Mouse (Mus musculus): ENCODE results near the gene Clec4g. TPM values are rescaled to one million over a fixed set of nuclear protein-coding genes. Genes with fewer than 3 reads are reported as not detected.

The Clec4g gene
- polyA plus RNA-seq, 1 experiment from 2014 or later = not detected

DNA sequence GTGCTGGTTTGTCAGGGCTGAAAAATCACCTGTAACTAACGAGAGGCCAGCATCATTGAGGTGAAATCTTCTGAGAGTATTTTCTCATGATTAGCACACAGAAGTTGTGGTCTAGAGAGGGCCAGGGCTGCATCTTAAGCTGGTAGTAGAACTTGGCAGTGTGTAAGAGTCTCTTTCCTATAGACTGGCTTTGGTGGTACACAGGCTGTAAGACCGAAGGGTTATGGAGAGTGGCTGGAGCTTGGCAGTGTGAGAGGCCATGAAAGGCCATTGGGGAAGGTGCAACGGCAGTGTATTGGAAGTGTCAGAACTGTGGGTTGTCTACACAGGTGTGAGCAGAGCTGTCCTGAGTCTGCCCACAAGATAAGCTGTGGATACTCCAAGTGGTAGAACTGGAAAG is 10.1 kb downstream of the Clec4g start:
- DNase-seq (ENCODE audit: low read depth, low spot score) (no peak), ATAC-seq (no peak)
- H3K27me3 ChIP-seq = peaks cover 46% of the 10 kb centered on the region
- ChIA-PET CTCF (no interaction called here), POLR2A (no interaction called here)
- in situ Hi-C loops (cut with MboI; ENCODE audit: low pct_unique_long_range_greater_than_20kb) = loop anchor here (10.0 to 25.0 kb wide), 2 partner anchors 254 to 652 kb away; no protein-coding TSS in a partner anchor
- no peak for TF ChIP-seq CTCF (IDR thresholded peaks at IDR 0.05)

DNA sequence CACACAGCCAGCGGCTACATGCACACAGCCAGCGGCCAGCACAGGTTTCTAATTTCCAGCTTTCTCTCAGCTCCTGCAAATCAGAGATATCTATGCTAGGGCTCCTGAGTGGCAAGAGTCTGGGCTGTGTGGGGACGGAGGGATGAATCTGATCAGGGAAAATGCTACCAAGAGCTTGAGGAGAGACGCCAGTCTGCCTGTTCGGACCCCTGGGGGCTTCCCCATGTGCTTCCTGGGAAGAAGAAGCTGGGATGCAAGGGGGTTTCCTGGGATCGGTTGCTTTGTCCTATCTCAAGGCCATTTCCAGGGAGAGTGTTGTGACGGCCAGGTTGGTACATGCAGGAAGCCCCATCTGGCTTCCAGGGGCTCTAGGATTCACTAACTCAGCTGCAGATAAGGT is 12.8 kb downstream of the Clec4g start:
- peaks cover 57% of the 10 kb centered on the region for H3K27me3 ChIP-seq
- TF ChIP-seq CTCF (IDR thresholded peaks at IDR 0.05) = no peak
- in situ Hi-C loops (cut with MboI; ENCODE audit: low pct_unique_long_range_greater_than_20kb) = loop anchor here (10.0 to 25.0 kb wide), 2 partner anchors 417 to 655 kb away; no protein-coding TSS in a partner anchor
- DNase-seq (ENCODE audit: low read depth, low spot score) = no peak
- no peak for ATAC-seq
- ChIA-PET CTCF (no interaction called here), POLR2A (interaction anchor here (0.6 kb wide), 1 partner anchor 86 kb away, joined by 4 read pairs; the partner anchor contains the start of gene Pet100)

DNA sequence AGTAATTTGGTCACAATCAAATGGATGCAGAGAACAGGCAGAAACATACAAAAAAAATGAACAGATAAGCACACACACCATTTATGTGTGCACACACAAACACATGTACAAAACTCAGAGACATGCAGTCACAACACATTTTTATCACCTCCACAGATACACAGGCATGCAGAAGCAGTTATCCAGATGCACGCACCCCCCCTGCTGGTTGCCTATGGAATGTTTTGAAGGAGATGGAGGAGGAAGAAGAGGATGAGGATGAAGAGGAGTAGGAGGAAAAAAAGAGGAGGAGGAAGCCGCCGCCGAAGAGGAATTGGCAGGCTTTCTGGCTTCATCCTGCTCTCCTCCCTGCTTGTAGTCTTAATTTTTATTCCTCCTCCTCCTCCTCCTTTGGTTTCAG is 14.7 kb downstream of the Clec4g start:
- peak; percentile 54 for TF ChIP-seq CTCF (IDR thresholded peaks at IDR 0.05)
- H3K27me3 ChIP-seq = peaks cover 59% of the 10 kb centered on the region
- ChIA-PET POLR2A (no interaction called here), CTCF (no interaction called here)
- DNase-seq (ENCODE audit: low read depth, low spot score) = no peak
- in situ Hi-C loops (cut with MboI; ENCODE audit: low pct_unique_long_range_greater_than_20kb) = loop anchor here (10.0 to 25.0 kb wide), 2 partner anchors 419 to 657 kb away; no protein-coding TSS in a partner anchor
- no peak for ATAC-seq

DNA sequence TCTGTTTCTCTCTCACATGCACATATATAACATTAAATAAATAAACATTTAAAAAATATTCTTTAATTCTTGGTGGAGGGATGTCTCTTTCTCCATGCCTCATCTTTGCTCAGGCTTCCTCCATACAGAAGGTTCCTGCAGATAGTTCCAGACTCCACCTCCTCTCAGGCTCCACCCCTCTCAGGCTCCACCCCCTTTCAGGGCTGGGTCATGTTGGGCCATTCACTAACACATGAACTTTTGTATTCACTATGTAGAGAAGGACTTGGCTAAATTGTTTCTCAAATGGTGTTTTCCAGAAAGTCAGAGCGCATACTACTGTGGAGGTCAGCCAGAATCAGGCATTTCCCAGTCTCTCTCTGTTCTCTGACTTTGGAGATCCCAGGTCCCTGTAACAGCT is 19.0 kb downstream of the Clec4g start:
- DNase-seq (ENCODE audit: low read depth, low spot score) (no peak), ATAC-seq (no peak)
- no peak for TF ChIP-seq CTCF (IDR thresholded peaks at IDR 0.05)
- POLR2A ChIA-PET = no interaction called here
- peaks cover 53% of the 10 kb centered on the region for H3K27me3 ChIP-seq
- in situ Hi-C loops (cut with MboI; ENCODE audit: low pct_unique_long_range_greater_than_20kb) = loop anchor here (10.0 to 25.0 kb wide), 2 partner anchors 423 to 661 kb away; no protein-coding TSS in a partner anchor
- CTCF ChIA-PET = no interaction called here

DNA sequence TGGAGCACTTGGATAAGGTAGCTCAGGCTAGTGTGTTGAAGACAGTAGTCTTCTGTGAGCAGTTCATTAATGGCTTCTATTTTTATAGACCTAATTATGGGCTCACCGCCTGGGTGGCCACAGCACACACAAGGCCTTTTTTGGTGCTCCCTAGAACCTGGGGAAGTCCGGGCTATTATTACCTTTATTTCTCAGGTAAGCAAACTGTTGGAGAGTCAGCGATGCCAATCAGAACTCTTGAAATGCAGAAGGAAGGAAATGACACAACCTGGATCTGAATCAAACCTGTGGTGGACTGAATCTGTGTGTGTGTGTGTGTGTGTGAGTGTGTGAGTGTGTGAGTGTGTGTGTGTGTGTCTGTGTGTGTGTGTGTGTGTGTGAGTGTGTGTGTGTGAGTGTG is 26.3 kb downstream of the Clec4g start, which contains the start of gene Fcer2a:
Fcer2a (minus strand) TSS at position 55 of the 400 bp plus-strand sequence.
- no peak for TF ChIP-seq CTCF (IDR thresholded peaks at IDR 0.05)
- ChIA-PET POLR2A (no interaction called here), CTCF (no interaction called here)
- in situ Hi-C loops (cut with MboI; ENCODE audit: low pct_unique_long_range_greater_than_20kb) = no loop called here
- ATAC-seq = no peak
- DNase-seq (ENCODE audit: low read depth, low spot score) = no peak
- peaks cover 23% of the 10 kb centered on the region for H3K27me3 ChIP-seq

DNA sequence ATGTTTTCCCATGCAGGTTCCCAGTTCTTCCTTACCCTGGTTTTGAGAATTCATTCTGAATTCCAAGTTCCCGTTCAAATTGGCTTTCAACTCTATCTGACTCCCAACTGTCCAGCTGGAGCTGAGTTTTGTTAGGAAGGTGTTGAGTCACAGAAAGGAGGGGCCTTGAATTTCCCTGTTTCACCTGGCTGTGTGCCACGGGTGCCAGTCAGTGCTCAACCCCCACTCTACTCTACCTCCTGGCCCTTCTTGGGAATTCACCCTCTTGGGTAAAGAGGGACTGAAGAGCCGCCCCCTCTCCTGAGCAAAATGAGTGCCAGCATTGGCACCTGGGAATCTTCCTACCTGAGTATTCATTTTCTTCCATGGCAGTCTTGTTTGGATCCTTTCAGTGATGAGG is 29.7 kb downstream of the Clec4g start:
- in situ Hi-C loops (cut with MboI; ENCODE audit: low pct_unique_long_range_greater_than_20kb) = no loop called here
- ATAC-seq (no peak), DNase-seq (ENCODE audit: low read depth, low spot score) (no peak)
- CTCF ChIA-PET = no interaction called here
- POLR2A ChIA-PET = no interaction called here
- H3K27me3 ChIP-seq = peaks cover 21% of the 10 kb centered on the region
- no peak for TF ChIP-seq CTCF (IDR thresholded peaks at IDR 0.05)

DNA sequence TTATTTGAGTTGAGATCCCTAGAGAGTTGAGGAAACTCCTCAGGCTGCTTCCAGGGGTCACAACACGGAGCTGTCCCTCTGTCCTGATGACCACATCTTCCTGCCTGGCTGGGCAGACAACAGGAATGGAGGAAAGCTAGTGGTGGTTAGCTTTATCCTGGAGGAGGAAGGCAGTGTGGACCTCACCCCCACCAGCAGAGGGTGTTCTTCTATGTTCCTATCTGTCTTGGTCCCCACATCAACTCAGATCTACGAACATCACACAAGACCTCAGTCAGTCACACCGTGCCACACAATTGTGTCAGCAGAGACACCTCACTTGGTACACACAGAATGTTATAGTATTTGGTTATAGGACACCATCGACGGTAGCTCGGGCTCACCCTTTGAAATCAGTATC is 32.9 kb downstream of the Clec4g start:
- in situ Hi-C loops (cut with MboI; ENCODE audit: low pct_unique_long_range_greater_than_20kb) = no loop called here
- H3K27me3 ChIP-seq = peaks cover 17% of the 10 kb centered on the region
- ATAC-seq (no peak), DNase-seq (ENCODE audit: low read depth, low spot score) (no peak)
- no peak for TF ChIP-seq CTCF (IDR thresholded peaks at IDR 0.05)
- ChIA-PET POLR2A (interaction anchor here (0.8 kb wide), 1 partner anchor 17 kb away, joined by 3 read pairs; no protein-coding TSS in a partner anchor), CTCF (no interaction called here)

DNA sequence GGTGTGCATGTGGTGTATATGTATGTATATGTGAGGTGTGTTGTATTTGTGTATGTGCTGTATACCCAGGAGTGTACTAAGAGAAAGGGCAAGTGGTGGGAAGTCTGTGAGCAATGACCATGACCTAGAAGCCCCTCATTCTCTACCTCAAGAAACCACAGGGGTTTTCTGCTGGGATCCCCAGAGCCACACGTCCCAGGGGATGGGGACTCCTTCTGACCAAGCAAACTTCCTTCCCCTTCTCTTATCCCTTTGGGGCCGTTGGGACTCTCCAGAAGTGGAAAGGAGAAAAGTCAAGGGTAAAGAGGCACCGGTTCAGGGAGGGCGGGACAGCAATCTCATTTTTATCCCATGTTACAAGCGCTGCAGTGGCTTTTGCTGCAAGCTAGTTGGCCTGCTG is 35.0 kb downstream of the Clec4g start:
- POLR2A ChIA-PET = no interaction called here
- no peak for ATAC-seq
- in situ Hi-C loops (cut with MboI; ENCODE audit: low pct_unique_long_range_greater_than_20kb) = no loop called here
- DNase-seq (ENCODE audit: low read depth, low spot score) = no peak
- peaks cover 17% of the 10 kb centered on the region for H3K27me3 ChIP-seq
- CTCF ChIA-PET = no interaction called here
- TF ChIP-seq CTCF (IDR thresholded peaks at IDR 0.05) = no peak

DNA sequence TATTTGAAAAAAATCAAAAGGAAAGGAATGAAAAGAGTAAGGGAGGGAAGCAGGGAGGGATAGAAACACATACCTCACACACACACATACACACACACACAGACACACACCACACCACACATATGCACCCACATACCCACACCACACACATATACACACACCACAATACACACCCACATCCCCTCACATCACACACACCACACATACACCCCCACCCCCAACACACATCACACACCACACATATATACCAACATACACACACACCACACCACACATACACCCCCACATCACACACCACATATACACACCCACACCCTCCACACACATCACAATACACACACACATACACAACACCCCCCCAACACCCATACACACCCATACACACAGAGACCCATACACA is 35.9 kb downstream of the Clec4g start:
- ChIA-PET CTCF (no interaction called here), POLR2A (no interaction called here)
- no peak for ATAC-seq
- no peak for DNase-seq (ENCODE audit: low read depth, low spot score)
- in situ Hi-C loops (cut with MboI; ENCODE audit: low pct_unique_long_range_greater_than_20kb) = no loop called here
- H3K27me3 ChIP-seq = peaks cover 10% of the 10 kb centered on the region
- TF ChIP-seq CTCF (IDR thresholded peaks at IDR 0.05) = no peak

DNA sequence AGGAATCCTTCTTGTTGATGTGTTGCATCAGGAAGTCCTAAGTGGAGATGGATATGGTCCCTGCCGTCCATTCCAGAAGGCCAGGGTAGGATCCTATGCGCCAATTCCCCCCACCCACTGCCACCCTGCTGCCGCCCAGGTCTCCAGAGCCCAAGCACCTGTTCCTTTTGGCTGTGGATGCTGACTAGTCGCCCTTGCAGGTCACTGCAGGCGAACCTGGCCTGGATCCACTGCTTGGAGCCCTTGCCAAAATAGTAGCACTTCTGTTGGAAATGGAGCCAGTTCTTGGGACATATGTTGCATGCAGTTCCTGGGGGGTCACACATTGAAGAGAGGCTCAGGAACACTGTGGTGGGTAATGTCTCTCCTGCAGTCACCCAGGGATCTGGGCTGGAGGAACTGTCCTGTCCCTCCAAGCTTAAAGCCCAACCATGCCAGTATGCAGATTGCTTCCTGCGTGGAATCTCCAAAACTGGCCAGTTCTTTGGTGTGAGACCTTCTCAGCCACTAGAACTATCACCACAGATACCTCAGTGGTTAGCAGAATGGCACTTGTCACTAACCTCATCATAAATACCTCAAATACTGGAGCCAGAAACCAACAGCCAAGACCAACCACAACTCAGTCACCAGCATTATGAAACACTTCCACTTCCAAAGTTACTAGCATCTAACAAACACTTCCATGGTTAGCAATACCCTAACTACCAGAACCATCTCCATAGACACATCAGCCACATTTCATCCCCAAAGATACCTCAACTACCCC is 36.9 kb downstream of the Clec4g start:
- peaks cover under 1% of the 10 kb centered on the region for H3K27me3 ChIP-seq
- ChIA-PET CTCF (no interaction called here), POLR2A (no interaction called here)
- ATAC-seq = no peak
- in situ Hi-C loops (cut with MboI; ENCODE audit: low pct_unique_long_range_greater_than_20kb) = no loop called here
- TF ChIP-seq CTCF (IDR thresholded peaks at IDR 0.05) = no peak
- DNase-seq (ENCODE audit: low read depth, low spot score) = no peak

DNA sequence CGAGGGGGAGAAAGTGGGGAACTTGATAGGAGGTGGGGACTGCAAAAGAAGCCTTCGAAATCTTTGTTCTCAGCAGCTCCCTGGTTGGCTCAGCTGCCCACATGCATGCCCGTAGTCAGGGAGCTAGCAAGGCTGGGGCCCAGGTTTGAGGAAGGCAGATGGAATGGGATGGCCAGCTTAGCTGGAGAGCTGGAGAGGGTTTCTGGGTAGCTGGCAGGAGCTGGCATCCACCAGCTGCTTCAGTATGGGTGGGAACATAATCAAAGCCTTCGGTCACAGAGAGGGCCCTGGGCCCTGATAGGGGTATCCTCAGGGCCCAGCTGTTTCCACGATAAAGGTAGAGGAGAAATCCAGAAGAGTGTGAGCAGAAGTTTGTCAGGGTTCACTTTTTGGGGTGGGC is 38.0 kb downstream of the Clec4g start:
- no peak for TF ChIP-seq CTCF (IDR thresholded peaks at IDR 0.05)
- DNase-seq (ENCODE audit: low read depth, low spot score) (no peak), ATAC-seq (no peak)
- in situ Hi-C loops (cut with MboI; ENCODE audit: low pct_unique_long_range_greater_than_20kb) = no loop called here
- ChIA-PET CTCF (no interaction called here), POLR2A (no interaction called here)
- no peaks in the 10 kb centered on the region for H3K27me3 ChIP-seq

All from Patski (cell line).